Mouse (Mus musculus): ENCODE results near the gene Trib2. TPM values are rescaled to one million over a fixed set of nuclear protein-coding genes. Genes with fewer than 3 reads are reported as not detected.

Gene Trib2
- 100 to 1,000 TPM in 1 of 2 experiments, 10 to 100 TPM in 1; 90.9 to 103 TPM for polyA plus RNA-seq (2017; shearing (Covaris generic))

DNA sequence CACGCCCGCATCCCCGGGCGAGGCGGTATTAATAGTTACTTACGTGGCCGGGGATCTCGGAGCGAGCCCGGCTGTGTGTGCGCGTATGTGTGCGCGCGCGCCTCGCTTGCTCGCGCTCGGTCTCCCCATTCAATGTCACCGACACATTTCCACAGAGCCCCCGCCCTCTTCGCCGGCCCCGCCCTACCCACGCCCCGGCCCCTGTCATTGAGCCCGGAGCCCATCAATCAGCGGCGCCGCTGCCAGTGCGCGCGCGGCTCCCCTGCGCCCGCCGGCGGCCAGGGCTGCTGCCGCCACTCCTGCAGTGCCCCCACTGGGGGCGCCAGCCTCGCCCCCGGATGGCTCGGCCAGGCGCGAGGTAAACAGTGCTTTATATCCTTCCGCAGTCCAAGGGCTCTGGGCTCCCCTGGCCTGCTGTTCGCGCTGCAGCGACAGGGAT lies at the start of gene Trib2:
TSS of gene Trib2 (minus strand) at position 183 of the 439 bp plus-strand sequence.
- ATAC-seq: peak; percentile 53

DNA sequence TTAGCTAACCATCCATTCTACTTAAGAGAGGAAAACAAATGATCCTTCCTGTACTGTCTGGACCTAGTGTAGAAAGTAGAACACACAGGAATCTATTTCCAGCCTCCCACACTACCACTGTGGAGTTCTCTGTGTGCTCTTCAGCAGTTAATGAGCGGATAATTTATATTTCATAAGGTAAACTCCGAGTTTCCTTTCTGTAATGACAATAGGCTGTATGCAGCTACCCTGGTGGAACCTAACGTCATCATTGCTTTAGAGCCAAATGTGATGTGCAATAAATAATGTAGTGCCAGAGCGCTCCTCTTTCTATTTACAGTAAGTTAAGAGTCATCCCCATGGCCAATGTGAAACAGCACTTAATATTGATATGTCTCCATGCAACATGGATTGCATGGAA lies 41.3 kb upstream of the Trib2 start:
- no peak for ATAC-seq

DNA sequence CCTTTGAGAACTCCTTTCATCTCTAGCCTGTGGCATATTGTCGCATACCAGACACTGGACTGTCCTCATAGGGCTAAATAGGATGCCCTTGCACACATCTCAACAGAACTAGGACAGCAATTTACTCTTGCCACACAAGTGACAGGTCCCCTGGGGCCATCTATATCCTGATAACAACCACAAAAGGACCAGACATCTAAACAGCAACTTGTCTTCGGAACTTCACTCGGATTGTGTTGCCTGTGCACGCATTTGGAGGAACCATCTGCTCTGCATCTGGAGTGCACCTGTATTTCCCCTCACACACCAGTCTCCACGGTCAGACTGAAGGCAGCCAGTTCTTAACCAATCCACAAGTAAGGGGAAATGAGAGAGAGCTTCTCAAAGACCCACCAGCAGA lies 39.2 kb upstream of the Trib2 start:
- no peak for ATAC-seq

DNA sequence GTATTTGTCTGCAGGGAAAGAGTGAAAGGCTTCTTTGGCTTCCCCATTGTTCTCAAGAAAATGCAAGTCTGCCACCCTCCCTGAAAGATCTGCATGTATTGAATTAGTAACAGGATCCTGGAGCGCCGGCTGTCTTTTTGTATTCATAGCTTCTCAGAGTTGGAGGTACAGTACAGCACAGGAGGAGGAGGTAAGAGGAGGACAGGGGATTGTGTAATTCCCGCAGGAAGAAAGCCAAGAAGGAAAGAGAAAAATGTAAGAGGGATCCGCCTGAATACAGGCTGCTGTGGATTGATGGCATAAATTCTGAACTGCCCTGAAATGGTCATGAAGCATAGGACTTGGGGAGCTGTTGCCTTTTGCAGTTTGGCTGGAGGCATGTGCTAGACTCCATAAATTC lies 36.1 kb upstream of the Trib2 start:
- ATAC-seq: no peak

DNA sequence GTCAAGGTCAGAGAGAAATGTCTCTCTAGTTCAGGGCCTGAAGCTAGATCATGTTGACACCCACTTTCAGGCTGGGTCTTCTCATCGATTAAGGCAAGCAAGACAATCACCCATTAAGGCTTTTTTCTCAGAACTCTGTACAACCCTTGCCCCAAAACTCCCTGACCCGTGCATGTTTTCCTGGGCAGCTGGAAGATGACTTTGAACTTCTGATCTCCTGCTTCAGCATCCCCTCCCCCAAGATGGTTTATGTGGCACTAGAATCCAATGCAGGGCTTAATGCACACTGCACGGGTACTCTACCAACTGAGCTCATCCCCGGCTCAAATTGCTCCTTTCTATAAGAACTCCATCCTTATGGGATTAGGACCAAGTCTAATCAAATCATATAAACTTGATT lies 35.3 kb upstream of the Trib2 start:
- ATAC-seq: no peak

DNA sequence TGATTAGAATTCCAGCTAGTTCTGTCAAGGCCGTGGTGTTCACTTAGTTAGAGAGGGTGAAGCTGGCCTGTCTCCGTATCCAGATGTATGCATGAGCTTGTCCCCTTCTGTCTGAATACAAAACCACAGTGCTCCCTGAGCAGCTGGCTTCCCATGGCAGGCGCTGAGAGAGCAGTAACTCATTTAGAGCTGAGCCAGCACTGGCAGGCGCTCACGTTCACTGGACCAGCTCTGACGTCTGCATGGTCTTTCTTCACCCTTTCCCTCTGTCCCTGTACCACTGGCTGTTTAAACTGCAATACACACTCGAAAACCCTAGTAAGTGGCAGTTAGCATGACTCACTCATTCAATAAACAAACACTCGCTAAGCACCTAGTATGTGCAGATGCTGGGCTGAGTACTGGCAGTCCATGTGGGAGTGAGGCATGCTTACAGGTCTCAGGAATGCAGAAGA lies 33.7 kb upstream of the Trib2 start:
- no peak for ATAC-seq

DNA sequence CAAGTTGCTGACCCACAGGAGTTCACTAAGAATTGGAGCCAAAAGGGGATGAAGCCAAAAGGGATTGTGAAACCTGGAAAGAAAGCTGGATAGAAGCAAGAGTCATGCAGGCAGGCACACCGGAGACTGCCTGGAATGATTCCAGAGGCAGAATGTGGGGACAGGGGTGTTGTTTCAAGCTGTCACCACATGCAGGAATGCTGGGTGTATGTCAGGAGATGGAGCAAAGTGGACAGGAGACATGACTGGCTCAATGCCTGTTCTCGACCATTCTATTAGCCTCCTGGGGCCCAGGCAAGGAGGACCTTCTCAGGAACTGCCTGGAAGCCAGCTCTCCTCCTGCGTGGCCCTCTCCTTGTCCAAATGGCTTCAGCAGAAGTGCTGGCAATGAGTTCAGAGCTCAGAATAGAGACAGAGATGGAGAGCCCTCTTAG lies 33.2 kb upstream of the Trib2 start:
- ATAC-seq: no peak

DNA sequence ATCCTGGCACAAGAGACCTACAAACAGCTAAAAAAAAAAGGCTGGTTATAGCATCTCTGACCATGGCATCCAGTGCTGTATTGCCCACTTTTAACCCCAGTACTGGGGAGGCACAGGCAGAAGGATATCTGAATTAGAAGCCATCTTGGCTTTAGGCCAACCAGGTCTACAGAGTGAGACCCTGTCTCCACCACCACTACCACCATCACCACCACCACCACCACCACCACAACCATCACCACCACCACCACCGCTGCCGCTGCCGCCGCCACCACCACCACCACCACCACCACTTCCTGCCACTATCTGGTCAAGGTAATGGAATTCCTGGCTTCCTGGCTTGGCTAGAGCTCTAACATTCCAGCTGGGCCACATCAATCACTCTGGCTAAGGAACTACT lies 31.7 kb upstream of the Trib2 start:
- ATAC-seq: no peak

DNA sequence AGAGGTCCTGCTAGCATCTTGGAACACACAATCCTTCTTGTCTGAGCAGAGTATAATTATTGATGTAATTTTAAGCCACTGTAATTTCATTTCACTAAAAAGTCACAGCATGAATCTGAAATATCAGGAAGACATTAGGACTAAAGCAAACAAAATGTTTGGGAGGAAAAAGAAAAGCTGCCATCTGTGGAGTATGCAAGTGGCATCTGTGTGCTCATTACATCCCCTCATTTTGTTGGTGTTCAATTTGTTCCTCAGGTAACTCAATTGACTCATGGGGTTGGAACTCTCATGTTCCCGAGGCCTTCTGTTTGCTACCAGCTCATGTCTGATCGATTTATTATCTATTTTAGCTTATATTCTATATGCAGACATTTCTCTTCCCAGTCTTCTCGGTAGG lies 28.0 kb upstream of the Trib2 start:
- ATAC-seq: no peak

DNA sequence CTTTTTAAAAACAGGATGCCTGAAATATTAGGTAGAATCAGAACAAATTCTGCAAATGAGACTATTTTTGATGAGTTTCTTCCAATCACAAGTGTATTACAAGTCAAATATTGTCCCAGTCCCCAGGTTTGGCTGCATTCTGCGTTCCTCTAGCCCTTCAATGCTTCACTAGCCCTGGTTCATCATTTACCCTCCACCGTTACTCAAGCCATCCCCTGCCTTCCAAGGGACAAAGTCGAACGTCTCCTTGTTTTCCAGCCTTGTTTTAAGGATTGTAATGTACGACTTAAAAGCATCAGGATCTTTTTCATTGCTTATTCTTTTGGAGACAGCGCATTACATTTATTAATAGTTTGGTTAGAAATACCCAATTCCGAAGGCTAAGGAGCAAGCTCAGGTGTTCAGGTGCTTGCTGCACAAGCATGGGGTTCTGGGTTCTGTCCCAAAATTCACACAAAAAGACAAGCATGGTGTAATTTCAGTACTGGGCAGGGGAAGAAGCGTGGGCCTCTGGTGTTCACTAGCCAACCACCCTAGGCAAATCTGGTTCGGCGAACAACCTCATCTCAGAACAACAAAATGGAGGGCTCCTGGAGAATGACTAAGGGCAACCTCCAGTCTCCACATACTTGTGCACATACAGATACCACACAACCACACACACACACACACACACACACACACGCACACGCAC lies 24.3 kb upstream of the Trib2 start:
- no peak for ATAC-seq

DNA sequence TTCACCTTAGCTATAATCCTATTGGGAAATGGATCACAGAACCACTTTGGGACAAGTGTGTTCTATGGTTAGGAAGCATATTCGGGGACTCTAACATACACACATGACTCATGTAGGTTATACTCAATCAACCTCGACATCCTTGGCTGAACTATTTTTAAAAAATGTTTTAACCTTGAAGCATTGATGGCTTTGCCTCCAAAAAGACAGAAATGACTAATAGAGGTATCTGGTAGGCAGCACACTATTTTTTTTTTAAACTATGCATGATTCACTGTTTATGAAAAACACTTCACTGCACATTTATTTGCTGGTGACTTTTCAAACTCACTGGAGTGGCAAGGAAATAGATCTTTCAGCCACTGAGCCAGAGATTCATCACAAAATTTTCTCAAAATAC lies 21.5 kb upstream of the Trib2 start:
- ATAC-seq: peak; percentile 36

DNA sequence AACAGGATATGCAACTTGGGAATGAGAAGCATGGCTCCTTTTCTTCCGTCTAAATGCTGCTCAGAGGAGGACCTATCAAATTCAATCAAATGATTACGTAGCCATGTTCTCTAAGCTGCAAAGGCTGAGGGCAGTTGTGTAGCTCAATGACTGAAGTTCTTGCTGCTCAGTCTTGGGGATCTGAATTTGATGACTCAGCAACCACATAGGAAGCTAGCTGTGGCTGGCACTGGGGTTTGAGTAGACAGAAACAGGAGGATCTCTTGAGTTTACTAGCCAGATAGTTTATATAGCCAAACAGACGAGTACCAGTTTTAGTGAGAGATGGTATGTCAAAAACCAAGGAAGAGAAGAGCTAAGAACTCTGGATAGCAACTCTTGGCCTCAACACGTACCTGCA lies 20.8 kb upstream of the Trib2 start:
- no peak for ATAC-seq

DNA sequence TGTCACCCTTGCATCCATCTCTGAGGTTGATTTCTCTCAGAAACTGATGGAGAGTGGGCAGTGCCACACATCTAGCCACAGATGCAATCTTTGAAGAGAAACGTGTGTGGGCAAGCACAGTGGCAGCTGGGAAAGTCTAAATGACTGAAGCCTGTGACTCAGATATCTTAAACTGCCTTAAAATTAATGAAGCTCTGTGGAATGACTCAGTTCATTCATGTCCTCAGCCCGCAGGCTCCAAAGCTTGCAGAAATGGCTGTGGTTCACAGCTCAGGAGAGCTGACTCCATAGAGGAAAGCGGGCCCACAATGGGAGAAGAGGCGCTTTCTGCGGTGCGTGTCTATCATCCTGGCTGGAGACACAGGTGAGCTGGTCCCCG lies 15.9 kb upstream of the Trib2 start:
- ATAC-seq: no peak

DNA sequence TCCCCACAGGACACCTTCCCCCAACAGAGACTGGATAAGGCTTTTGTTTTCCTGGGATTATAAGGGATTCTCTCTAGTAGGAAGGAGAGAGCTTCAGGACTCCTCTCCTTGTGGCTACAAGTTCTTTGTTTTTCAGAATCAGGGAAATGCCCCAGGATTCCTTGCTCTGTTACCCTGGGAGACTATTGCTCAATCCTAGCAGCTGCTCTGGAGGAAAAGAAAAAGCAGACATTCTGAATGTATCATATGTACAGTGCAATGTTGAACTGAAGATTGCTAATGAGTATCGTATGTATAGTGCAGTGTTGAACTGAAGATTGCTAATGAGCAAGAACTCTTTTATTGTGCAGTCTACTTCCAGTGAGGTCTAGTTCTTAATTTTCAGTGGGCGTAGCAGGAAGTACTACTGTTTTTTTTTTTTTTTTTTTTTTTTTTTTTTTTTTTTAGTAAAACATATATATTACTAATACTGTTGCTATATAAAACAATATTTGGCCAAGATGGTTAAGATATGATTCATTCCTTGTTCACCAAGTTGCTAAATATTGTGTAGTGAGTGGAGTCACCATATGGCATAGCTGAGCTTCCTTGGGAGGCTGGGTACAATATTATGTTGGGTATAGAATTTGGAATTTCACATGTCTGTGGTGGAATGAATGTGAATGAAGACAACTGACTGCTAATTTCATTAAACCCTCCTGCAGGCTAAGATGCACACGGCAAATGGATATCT lies 15.4 kb upstream of the Trib2 start:
- ATAC-seq: peak; percentile 40

DNA sequence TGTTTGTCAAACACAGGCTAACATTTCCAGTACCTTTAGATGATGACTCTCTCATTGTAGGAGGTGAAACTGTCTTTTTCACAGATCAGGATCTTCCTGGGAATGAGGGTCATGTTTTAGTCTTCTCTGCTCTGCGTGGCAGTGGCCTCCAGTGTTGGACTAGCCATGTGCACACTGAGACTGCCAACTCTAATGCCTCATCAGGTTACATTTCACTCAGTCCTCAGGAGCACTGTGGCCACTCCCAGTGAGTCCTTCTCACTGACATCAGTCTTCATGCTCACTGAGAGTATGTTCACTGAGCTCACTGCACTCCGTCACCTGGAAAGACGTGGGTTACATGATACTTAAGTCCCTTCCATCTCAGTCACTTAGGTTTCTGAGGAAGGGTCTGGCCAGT lies 14.0 kb upstream of the Trib2 start:
- ATAC-seq: no peak

DNA sequence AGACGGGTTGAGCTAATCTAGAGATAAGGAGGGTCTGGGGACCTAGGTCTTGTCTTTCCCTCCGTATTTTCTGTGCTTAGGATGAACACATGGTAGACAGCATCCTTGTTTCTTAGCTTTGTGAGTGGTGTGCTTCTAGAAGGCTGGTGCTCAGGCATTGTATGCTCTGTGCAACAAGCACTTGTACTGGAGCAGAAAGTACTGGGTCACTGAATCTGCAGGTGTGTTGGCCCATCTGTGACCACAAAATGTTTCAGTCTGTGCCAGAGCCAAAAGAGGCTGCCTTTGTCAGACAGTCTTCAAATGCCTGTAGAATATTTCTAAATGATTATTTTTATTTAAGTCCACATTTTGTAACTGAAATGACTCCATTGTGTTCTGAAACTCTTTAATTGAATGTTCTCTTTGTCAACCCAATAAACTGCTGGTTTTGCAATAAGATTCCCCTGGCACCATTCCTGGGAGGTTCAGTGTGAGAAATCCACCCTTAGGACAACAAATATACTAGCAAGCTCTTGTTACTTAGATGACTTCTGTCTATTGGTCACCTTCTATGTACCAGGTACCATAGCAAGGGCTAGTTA lies 12.2 kb upstream of the Trib2 start:
- ATAC-seq: no peak

DNA sequence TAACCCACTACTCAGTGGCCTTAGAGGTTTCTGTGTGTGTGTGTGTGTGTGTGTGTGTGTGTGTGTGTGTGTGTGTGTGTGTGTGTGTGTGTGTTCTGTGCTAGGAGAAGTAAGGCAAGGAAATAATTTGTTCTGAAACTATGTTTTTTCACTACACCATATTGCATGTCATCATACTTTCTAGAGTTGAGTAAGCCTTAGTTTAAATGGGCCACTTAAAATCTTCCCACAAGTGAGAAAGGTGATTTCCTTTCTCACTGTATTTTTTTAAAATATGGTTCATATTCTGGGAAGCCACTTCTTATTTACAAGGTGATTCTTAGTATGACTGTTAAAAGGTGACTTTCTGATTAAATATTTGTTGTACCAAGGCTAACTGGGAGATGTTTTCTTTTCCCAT lies 4.3 kb upstream of the Trib2 start:
- no peak for ATAC-seq

DNA sequence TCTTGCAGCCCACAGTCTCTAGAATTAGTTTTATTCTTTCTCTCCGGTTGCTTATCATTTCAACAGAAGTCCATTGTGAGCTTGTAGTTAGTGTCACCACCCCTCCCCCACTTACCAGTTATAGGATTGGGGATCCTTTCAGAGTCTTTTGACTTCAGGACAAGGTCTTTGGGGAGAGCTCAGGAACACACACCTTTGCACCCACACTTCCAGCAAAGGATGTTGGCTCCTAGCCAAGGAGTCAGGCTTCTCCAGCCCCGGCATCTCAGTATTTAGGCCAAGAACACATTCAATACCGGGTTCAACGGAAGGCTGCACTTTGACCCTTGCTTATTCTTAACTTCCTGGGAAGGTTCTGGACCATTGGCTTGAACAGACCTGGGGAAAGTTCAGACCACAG lies 643 bp upstream of the Trib2 start:
- no peak for ATAC-seq

DNA sequence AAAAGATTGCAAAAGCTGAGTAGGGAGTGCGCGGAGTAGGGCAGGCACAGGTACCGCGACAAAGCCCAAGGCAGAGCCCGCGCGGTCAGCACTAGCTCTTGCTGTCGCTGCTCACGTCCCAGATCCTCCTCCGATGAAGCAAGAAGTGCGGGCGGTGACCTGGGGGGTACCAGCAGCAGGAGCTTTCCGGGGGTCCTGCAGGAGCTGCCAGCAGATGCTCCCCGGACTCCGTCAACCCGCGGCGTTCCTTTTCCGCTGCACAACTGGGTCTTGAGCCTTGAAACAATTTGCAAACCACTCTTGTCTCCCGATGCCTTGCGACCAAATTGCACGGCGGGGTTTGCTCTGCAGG lies 492 bp downstream of the Trib2 start:
- no peak for ATAC-seq

DNA sequence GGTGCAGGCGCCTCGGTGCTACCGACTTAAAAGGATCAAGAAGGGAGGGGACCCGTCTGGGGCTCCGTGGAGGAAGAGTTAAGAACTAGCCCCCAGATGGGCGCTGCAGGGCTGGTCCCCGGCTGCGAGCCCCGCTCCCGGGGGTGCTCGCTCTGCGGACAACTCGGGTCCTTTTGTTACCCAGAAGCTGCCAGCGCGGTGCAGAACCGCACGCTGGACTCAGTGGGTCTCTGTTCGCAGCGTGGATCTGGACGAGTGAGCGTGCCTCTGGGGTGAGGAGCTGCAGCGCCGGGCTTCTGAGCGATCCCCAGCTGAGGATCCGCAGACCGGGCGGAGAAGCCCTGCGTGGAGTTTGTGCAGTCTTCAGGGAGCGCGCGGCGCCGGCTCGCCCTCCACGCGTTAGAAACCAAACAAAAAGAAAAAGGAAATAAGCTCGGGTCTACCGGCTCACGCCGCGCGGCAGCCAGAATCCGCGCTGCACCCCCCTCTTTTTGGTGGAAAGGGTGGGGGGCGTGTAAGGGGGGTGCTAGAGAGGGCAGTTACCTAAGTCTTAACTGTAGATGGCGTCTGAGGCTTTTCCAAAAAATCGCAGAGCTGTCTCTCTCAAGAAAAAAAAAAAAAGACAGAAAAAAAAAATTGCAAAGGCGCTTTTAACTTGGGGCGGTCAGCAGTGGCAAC lies 1.0 kb downstream of the Trib2 start:
- peak; percentile 36 for ATAC-seq

DNA sequence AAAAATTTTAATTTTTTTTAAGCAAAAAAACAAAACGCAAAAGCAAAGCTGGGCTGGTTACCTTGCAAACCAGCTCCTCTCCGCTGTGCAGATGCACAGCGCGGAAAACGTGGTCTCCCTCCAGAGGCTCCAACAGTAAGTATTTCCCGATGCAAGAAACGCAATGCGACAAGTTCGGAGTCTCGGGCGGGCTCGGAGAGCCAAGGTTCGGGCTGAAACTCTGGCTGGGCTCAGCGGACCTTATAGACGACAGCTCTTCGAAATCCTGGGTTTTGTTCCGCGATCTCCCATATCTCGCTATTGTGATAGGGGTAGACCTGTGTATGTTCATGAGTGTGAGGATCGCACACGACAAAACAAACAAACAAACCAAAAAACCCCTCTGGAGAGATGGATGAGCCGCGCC lies 1.5 kb downstream of the Trib2 start:
- ATAC-seq: no peak

DNA sequence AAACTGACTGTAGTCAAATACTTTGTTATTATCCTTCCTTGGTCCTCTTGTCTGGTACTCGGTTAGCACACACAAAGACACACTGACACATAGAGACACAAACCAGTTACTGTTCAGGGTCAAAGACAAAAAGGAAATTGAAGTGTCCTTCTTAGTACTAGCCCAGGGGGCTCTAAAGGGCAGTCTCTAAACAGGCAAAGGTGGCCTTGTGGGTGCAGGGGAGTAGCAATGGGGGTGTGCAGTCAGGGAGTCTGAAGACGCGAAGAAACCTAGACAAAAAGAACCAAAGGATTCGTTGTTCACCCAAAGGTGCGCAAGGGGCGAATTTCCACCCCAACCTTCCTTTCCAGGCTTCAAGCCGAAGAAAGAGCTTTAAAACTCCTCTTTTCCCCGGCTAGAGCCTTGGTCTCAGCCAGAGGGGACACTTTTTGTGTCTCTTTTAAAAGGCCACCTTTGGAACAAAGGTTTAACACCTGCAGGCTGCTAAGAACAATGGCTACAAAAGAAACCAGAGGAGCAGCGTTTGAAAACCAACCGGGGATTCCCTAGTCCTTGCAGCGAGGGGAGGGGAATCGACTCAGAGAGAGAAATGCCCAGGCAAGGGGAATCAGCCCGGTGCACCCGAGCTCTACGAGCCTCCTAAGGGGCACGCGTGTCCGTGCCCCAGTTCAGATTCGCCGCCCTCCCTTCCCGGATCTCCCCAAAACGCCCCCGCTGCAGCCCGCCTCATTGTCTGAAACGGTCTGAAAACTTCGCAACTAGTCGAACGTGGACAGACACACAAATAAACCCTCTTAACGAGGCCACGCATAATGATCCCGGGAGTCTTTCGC lies 2.3 kb downstream of the Trib2 start:
- ATAC-seq: peak; percentile 5

DNA sequence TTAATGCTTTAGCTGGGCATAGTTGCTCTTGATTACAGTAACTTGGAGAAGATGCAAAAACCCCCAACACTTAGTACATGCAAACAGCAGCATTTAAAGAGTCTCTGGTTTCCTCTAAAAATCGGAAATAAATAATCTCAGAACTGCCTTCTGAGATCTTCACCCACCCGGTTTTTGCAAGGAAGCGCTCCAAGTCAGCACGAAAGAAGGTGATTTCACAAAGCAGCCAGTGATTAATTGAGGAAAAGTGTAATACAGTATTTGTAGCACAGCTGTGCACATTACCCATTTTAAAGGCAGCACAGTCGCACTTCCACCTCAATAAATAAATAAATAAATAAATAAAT lies 2.9 kb downstream of the Trib2 start:
- ATAC-seq: no peak
